Mouse (Mus musculus) gastrocnemius, adult 2 months (tissue): ENCODE data around the gene Clstn3. TPM values are rescaled to one million over a fixed set of nuclear protein-coding genes. Genes with fewer than 3 reads are reported as not detected.
"Not testable (repeated sequence)": the region's sequence is repeated elsewhere in the genome, so short reads cannot be mapped to it uniquely, and the experiment has no call there.

Experiments
- DNase-seq: peaks from one replicate; pipeline ENCODE4 v3.0.0; 2022
- H3K27ac ChIP-seq: fragments of 200-600 bp; 2 replicates; pipeline ENCODE4 v1.8.1; 2022; ENCODE audit warnings: mild to moderate bottlenecking
- H3K4me3 ChIP-seq: fragments of 200-600 bp; 2 replicates; pipeline ENCODE4 v1.8.1; 2022; ENCODE audit warnings: mild to moderate bottlenecking, moderate library complexity
- CTCF ChIP-seq: fragments of 200-600 bp; IDR thresholded peaks from 2 replicates; pipeline ENCODE4 v1.8.1; 2022; ENCODE audit warnings: antibody characterized with exemption, mild to moderate bottlenecking, moderate library complexity
- intact Hi-C: fragments of 180-260 bp; cut with DNase I; formaldehyde crosslinking; loops from one replicate; pipeline ENCODE4 v1.15.1; 2025
- total RNA-seq, 2 experiments: library from RNA; stranded (reverse); gene quantifications; 2 replicates each; pipeline ENCODE4 v1.2.3; 2021

Clstn3 gene
- total RNA-seq, 2 experiments from 2014 or later: 0.36 to 0.64 TPM

GRCm38 (mm10) chr6:124414150-124414926 lies 50.3 kb downstream of the Clstn3 start:
- Histone ChIP-seq H3K27ac (peak overlapping the region; percentile 92), H3K4me3 (peak overlapping the region; percentile 94)
- TF ChIP-seq CTCF: no peak
- intact Hi-C loops: loop anchor here (10.0 kb wide), 1 partner anchor 330 kb away; the partner anchor contains the start of gene Grcc10
- no peak for DNase-seq

- peak overlapping the region; percentile 94 for H3K4me3 ChIP-seq
- intact Hi-C loops: loop anchor here (10.0 kb wide), 1 partner anchor 331 kb away; the partner anchor contains the start of gene Grcc10
- no peak for DNase-seq
- peak overlapping the region; percentile 92 for H3K27ac ChIP-seq
- TF ChIP-seq CTCF: no peak
Measured at GRCm38 (mm10) chr6:124413770-124414149, 50.8 kb downstream of the Clstn3 start.

DNA sequence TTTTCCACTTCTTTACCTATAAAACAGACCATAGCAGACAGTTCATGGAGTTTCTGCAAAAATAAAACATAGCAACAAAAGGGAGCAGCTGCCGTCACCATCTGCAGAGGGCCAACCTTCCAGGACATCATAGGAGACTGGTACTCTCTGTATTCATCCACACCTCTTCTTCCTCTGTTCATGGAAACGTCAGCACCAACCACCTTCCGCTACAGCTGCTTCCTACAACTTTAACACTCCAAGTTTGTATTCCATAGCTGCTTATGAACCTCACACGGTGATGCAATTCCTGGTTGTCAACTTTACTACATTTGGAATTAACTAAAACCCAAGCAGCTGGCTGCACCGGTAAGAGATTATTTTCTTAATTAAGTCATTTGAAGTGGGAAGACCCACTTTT lies 56.2 kb downstream of the Clstn3 start:
- intact Hi-C loops: no loop called here
- no peak overlapping the region for H3K4me3 ChIP-seq
- no peak for TF ChIP-seq CTCF
- no peak for DNase-seq
- no peak overlapping the region for H3K27ac ChIP-seq

- DNase-seq: no peak
- TF ChIP-seq CTCF: no peak
- Histone ChIP-seq H3K27ac (no peak overlapping the region), H3K4me3 (no peak overlapping the region)
- intact Hi-C loops: no loop called here
Measured at GRCm38 (mm10) chr6:124407180-124407579, 57.4 kb downstream of the Clstn3 start.

GRCm38 (mm10) chr6:124406326-124406725 lies 58.3 kb downstream of the Clstn3 start:
- no peak for TF ChIP-seq CTCF
- no peak overlapping the region for H3K27ac ChIP-seq
- intact Hi-C loops: no loop called here

GRCm38 (mm10) chr6:124399738-124400137 lies 64.9 kb downstream of the Clstn3 start:
- H3K4me3 ChIP-seq: no peak overlapping the region
- DNase-seq: no peak
- TF ChIP-seq CTCF: no peak
- intact Hi-C loops: no loop called here
- H3K27ac ChIP-seq: no peak overlapping the region

More at GRCm38 (mm10) chr6:124406326-124406725, 58.3 kb downstream of the Clstn3 start:
- no peak overlapping the region for H3K4me3 ChIP-seq
- no peak for DNase-seq

DNA sequence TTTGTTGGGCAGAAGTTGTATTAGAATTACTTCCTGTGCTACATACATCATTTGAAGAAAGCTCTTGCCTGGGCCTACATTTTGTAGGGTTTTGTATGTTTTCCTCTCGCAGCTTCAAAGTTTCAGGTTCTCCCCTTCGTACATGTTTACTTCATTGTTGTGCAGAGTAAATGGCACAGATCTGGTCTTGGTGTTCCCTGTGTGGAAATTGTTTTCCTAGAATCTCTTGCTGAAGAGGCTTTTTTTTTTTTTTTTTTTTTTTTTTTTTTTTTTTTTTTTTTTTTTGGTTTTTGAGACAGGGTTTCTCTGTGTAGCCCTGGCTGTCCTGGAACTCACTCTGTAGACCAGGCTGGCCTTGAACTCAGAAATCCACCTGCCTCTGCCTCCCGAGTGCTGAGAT lies 69.6 kb downstream of the Clstn3 start:
- H3K27ac ChIP-seq, H3K4me3 ChIP-seq, DNase-seq, intact Hi-C loops: not testable (repeated sequence)

Other genes starting within 250 kb of the Clstn3 start
- gene Vmn2r27, start 232.9 kb downstream of the Clstn3 start, total RNA-seq: not detected
- 1 to 10 TPM; 6.7 to 8.5 TPM for gene Cd163, start 160.1 kb downstream of the Clstn3 start, total RNA-seq
- 10 to 100 TPM; 19.8 to 25.2 TPM for gene Pex5, start 49.7 kb downstream of the Clstn3 start, total RNA-seq
- gene C1rl, start 28.3 kb upstream of the Clstn3 start, total RNA-seq: under 1 TPM; 0.28 to 0.61 TPM
- 10 to 100 TPM in 1 of 2 experiments, 1 to 10 TPM in 1; 7.4 to 10.5 TPM for gene C1ra, start 47.6 kb upstream of the Clstn3 start, total RNA-seq
- gene C1s1, start 77.6 kb upstream of the Clstn3 start, total RNA-seq: 10 to 100 TPM; 19.8 to 21.9 TPM
- gene C1rb, start 105.5 kb upstream of the Clstn3 start, total RNA-seq: 1 to 10 TPM in 1 of 2 experiments, under 1 TPM in 1; 0.36 to 1.2 TPM
- under 1 TPM; 0.31 to 0.39 TPM for gene C1s2, start 171.3 kb upstream of the Clstn3 start, total RNA-seq
- 10 to 100 TPM; 14.6 to 19.0 TPM for gene Lpcat3, start 198.2 kb upstream of the Clstn3 start, total RNA-seq
- 10 to 100 TPM; 57.7 to 71.8 TPM for gene Emg1, start 247.4 kb upstream of the Clstn3 start, total RNA-seq
- 100 to 1,000 TPM; 142 to 184 TPM for gene Phb2, start 247.5 kb upstream of the Clstn3 start, total RNA-seq